Comparison of ENCODE assay signal across 8 mouse cellular contexts in the genomic region with DNA sequence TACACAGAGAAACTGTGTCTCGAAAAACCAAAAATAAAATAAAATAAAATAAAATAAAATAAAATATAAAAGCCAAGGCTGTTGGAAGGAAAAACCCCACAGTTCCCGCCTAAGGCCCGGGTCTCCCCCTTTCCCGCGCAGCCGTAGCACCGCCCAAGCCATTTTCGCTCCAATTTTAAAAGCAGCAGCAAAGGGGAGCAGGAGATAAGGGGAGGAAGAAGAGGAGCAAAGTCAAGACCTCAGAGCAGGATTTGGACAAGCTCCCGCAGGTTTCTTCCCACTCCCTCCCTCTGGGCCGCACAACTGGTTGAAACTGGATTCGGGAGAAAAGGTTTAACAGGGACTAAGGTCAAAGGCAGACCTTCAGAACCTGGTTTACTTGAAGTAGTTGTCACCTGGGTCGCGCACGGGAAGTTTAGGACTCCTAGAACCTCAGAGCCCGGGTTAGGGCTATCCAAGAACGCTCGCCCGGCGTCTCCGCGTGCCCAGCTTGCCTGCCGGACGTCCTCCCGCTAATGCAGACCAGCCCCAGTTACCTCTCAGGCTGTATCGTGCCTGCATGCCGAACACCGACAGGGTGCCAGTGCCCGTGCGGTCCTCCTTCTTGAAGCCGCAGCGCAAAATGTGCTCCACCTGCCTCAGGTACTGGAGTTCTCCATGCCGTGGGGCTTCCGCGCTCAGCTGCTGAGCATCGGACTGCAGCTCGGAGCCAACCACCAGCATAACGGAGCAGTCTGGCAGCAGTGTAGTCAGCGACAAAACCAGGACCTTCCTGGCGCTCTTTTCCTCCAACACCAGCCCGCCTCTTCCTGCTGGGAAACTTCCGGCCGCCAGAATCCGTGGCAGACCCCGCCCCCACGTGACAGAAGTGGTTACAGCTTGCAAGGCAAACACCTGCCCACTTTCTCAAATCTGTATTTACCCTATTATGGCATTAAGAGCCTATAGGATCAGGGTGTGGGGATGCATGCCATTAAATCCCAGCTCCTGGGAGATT. TPM values are rescaled to one million over a fixed set of nuclear protein-coding genes. Genes with fewer than 3 reads are reported as not detected.
DNase-seq lines count a peak whose midpoint lies in the region; ATAC-seq and TF ChIP-seq lines count a peak whose summit lies in the region.

A gene (minus strand): TSS at position 793 of the 997 bp plus-strand sequence.

- H3K4me1 ChIP-seq in hindbrain, embryonic 13.5 days (replicated peaks): peaks cover 13% of the 10 kb centered on the region

- peaks cover 16% of the 10 kb centered on the region for H3K36me3 ChIP-seq in hindbrain, embryonic 13.5 days

- no peak for TF ChIP-seq CTCF in Patski (IDR thresholded peaks at IDR 0.05)

- peak within 1 kb of the TSS; percentile 78 for H3K27ac ChIP-seq in hindbrain, embryonic 13.5 days

- peak within 1 kb of the TSS; percentile 93 for H3K4me2 ChIP-seq in hindbrain, embryonic 13.5 days

- H3K27me3 ChIP-seq in Patski: no peaks in the 10 kb centered on the region
- no peaks in the 10 kb centered on the region for H3K27me3 ChIP-seq in hindbrain, embryonic 13.5 days

- WGBS in hindbrain, embryonic 13.5 days: 2% methylated on average over 45 of the region's 45 CpGs

- POLR2A ChIA-PET in Patski (lab: Charles Lee): interaction anchor here (0.9 kb wide), 1 partner anchor 248 kb away, joined by 3 read pairs; no protein-coding TSS in a partner anchor

- DNase-seq in Patski (ENCODE audit: low read depth, low spot score): no peak
- peak; percentile 85 to 90 for DNase-seq in cerebellum, postnatal 10 days
- peak; percentile 22 to 55 for DNase-seq in frontal cortex, postnatal 14 days (ENCODE audit: low spot score in 2 of 2)
- peak; percentile 40 to 63 for DNase-seq in layer of hippocampus, postnatal 25 days (ENCODE audit: extremely low spot score in 1 of 2, low spot score in 1 of 2)
- peak; percentile 76 for DNase-seq in lung, postnatal 25 days (ENCODE audit: low spot score)
- peak; percentile 92 for DNase-seq in retina, postnatal 1 day
- DNase-seq in urinary bladder, adult 2 months (ENCODE audit: low spot score): peak; percentile 47

- in situ Hi-C loops in Patski (cut with MboI; ENCODE audit: low pct_unique_long_range_greater_than_20kb): no loop called here

- peak within 1 kb of the TSS; percentile 72 for H3K4me3 ChIP-seq in hindbrain, embryonic 13.5 days

- no peaks in the 10 kb centered on the region for H3K9me3 ChIP-seq in hindbrain, embryonic 13.5 days

- CTCF ChIA-PET in Patski (lab: Charles Lee): interaction anchor here (1.1 to 1.4 kb wide), 3 partner anchors 58 to 248 kb away, joined by 3 to 4 read pairs (median 3); no protein-coding TSS in a partner anchor

- peak; percentile 97 for ATAC-seq in Patski
- peak; percentile 95 for ATAC-seq in hindbrain, embryonic 13.5 days (ENCODE audit: low FRiP score)

- H3K9ac ChIP-seq in hindbrain, embryonic 13.5 days: peak within 1 kb of the TSS; percentile 80

RNA-seq across cellular contexts. Expression of the gene that starts here (rescaled TPM):
- 94.3 TPM for polyA plus RNA-seq in Patski (2021)
- 67.9 and 68.8 TPM in 2 replicates for polyA plus RNA-seq in hindbrain, embryonic 13.5 days (2015; fragmentation: Nextera tagmentation; extraction: Ambion mirVana)
- 1 to 10 TPM; 6.4 to 6.6 TPM for total RNA-seq in layer of hippocampus, postnatal 25 days (2021)
- 24.4 and 25.0 TPM in 2 replicates for polyA plus RNA-seq in urinary bladder, adult 2 months (2012; rRNA removed)
